Mouse (Mus musculus): ENCODE measurements around the gene Gpr62.

GRCm38 (mm10) chr9:106462430-106462800, 3.3 kb downstream of the Gpr62 start:
- TF ChIP-seq CTCF (conservative IDR thresholded peaks at IDR 0.05; ENCODE audit: low read length) (no peak), NANOG (IDR thresholded peaks at IDR 0.05; ENCODE audit: borderline replicate concordance, low read length) (no peak)

Data from E14TG2a.4 (cell line).